Mouse (Mus musculus) lung, embryonic 16.5 days (tissue): Measurements from ENCODE around the gene Ncapg. TPM values are rescaled to one million over a fixed set of nuclear protein-coding genes. Genes with fewer than 3 reads are reported as not detected.
A peak's percentile ranks its signal among the peaks of the same experiment; 100 is the strongest.

Experiments used
- ATAC-seq: fragments of 200-750 bp; cut with Nextera tagmentation; 2 replicates; pipeline ENCODE4 v1.8.0; 2017; ENCODE audit warnings: low read depth, mild to moderate bottlenecking, moderate library complexity
- H3K27ac ChIP-seq: fragments of 300-500 bp; sonication (generic); 2 replicates; pipeline ENCODE4 v1.5.1; 2014; ENCODE audit warnings: mild to moderate bottlenecking, control low read depth, low read length
- H3K27me3 ChIP-seq: fragments of 300-500 bp; sonication (generic); 2 replicates; pipeline ENCODE4 v1.6.1; 2014; ENCODE audit warnings: low read depth, low read length, mixed read lengths; ENCODE audit not compliant: control insufficient read depth, insufficient read depth
- H3K36me3 ChIP-seq: fragments of 300-500 bp; sonication (generic); 2 replicates; pipeline ENCODE4 v1.6.1; 2014; ENCODE audit warnings: low read length; ENCODE audit not compliant: control insufficient read depth, insufficient read depth
- H3K4me1 ChIP-seq: fragments of 300-500 bp; sonication (generic); replicated peaks from 2 replicates; pipeline ENCODE4 v1.6.1; 2014; ENCODE audit warnings: low read length, mixed read lengths; ENCODE audit not compliant: control insufficient read depth, insufficient read depth
- H3K4me2 ChIP-seq: fragments of 300-500 bp; sonication (generic); 2 replicates; pipeline ENCODE4 v1.6.1; 2014; ENCODE audit warnings: low read depth, low read length, control low read depth
- H3K4me3 ChIP-seq: fragments of 300-500 bp; sonication (generic); 2 replicates; pipeline ENCODE4 v1.5.1; 2014; ENCODE audit warnings: mild to moderate bottlenecking, low read length, control low read depth
- H3K9ac ChIP-seq: fragments of 300-500 bp; sonication (generic); 2 replicates; pipeline ENCODE4 v1.6.1; 2014; ENCODE audit warnings: low read length, control low read depth
- H3K9me3 ChIP-seq: fragments of 300-500 bp; sonication (generic); 2 replicates; pipeline ENCODE4 v1.6.1; 2016; ENCODE audit warnings: low read length; ENCODE audit not compliant: control insufficient read depth
- WGBS: fragments of 180-500 bp; shearing (Covaris S2); extraction: QIAGEN DNeasy Blood & Tissue Kit; methylation state at CpG from one replicate; pipeline ENCODE4 v1.1.7; 2014; 5-methylcytosine and 5-hydroxymethylcytosine counted together
- polyA plus RNA-seq: library from polyadenylated mRNA; unstranded; fragments of >200 nt; fragmentation: Nextera tagmentation; extraction: Ambion mirVana; gene quantifications from 2 replicates; pipeline ENCODE4 v1.2.1, GENCODE M21; 2015

Ncapg gene
- polyA plus RNA-seq, 1 experiment from 2014 or later, result 67.1 TPM

GRCm38 (mm10) chr5:45668324-45668723, 1.4 kb upstream of the Ncapg start:
- Histone ChIP-seq H3K36me3 (no peaks in the 10 kb centered on the region), H3K27ac (no peak overlapping the region), H3K4me2 (peak overlapping the region; percentile 80), H3K4me3 (peak overlapping the region; percentile 57; the same call in 1 of the 2 replicates), H3K27me3 (no peaks in the 10 kb centered on the region), H3K9ac (no peak overlapping the region), H3K9me3 (no peaks in the 10 kb centered on the region), H3K4me1 (peaks cover 6% of the 10 kb centered on the region)
- 13% methylated on average over 3 of the region's 3 CpGs for WGBS
- no peak for ATAC-seq

- no peaks in the 10 kb centered on the region for H3K27me3 ChIP-seq
- ATAC-seq, result peak; percentile 3; the same call in 1 of the 2 replicates
- peaks cover 6% of the 10 kb centered on the region for H3K4me1 ChIP-seq
- no peaks in the 10 kb centered on the region for H3K9me3 ChIP-seq
- WGBS, result 1% methylated on average over 3 of the region's 3 CpGs
- H3K4me2 ChIP-seq, result peak overlapping the region; percentile 80
- peak overlapping the region; percentile 57 for H3K4me3 ChIP-seq
- H3K36me3 ChIP-seq, result no peaks in the 10 kb centered on the region
- H3K9ac ChIP-seq, result peak overlapping the region; percentile 85
- peak overlapping the region; percentile 90; the same call in 1 of the 2 replicates for H3K27ac ChIP-seq
These were observed 888 bp upstream of the Ncapg start for GRCm38 (mm10) chr5:45668831-45669230.

GRCm38 (mm10) chr5:45669234-45669597, 503 bp upstream of the Ncapg start:
- H3K9ac ChIP-seq, result peak overlapping the region; percentile 85
- no peaks in the 10 kb centered on the region for H3K27me3 ChIP-seq
- peak overlapping the region; percentile 80 for H3K4me2 ChIP-seq
- H3K4me3 ChIP-seq, result peak overlapping the region; percentile 57
- WGBS, result 0% methylated on average over 27 of the region's 27 CpGs
- H3K9me3 ChIP-seq, result no peaks in the 10 kb centered on the region
- no peaks in the 10 kb centered on the region for H3K36me3 ChIP-seq
- peaks cover 6% of the 10 kb centered on the region for H3K4me1 ChIP-seq
- ATAC-seq, result peak; percentile 55
- H3K27ac ChIP-seq, result peak overlapping the region; percentile 90

GRCm38 (mm10) chr5:45670280-45670670, 556 bp downstream of the Ncapg start:
- peaks cover 6% of the 10 kb centered on the region for H3K4me1 ChIP-seq
- peak overlapping the region; percentile 68 for H3K27ac ChIP-seq
- no peak for ATAC-seq
- no peaks in the 10 kb centered on the region for H3K9me3 ChIP-seq
- H3K4me2 ChIP-seq, result peak overlapping the region; percentile 64
- H3K27me3 ChIP-seq, result no peaks in the 10 kb centered on the region
- peak overlapping the region; percentile 57 for H3K4me3 ChIP-seq
- H3K9ac ChIP-seq, result peak overlapping the region; percentile 81
- H3K36me3 ChIP-seq, result no peaks in the 10 kb centered on the region
- 0% methylated on average over 13 of the region's 13 CpGs for WGBS

DNA sequence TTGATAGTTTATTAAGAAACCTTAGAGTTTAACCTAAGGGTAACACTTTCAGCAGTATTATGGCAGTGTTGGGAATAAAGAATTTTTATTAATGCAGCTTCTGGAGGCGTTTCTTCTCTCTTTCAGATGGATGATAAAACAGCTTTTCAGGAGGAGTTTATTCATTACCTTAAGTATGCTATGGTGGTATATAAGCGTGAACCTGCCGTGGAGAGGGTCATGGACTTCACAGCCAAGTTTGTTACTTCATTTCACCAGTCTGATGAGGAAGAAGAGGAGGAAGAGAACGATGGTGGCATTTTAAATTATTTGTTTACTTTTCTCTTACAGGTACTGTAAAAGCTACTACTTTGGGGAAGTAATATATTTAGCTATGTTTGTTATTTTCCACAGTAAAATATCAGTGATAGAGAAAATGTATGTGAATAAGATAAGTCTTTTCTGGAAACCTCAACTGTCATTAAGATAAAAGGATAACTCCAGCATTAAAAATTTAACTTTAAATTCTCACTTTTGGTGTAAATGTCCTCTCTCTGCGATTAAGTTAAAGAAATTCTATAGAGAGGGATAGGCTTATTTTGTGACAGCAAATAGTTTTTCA, 1.3 kb downstream of the Ncapg start:
- Histone ChIP-seq H3K36me3 (peaks cover 4% of the 10 kb centered on the region; the same call in 1 of the 2 replicates), H3K9ac (0 out of 2 replicates have a peak overlapping the region, but pooled peaks have one; percentile 47), H3K9me3 (no peaks in the 10 kb centered on the region), H3K27me3 (no peaks in the 10 kb centered on the region), H3K4me3 (peak overlapping the region; percentile 40), H3K4me2 (peak overlapping the region; percentile 64), H3K27ac (no peak overlapping the region), H3K4me1 (peaks cover 6% of the 10 kb centered on the region)
- WGBS, result 36% methylated on average over 5 of the region's 5 CpGs
- no peak for ATAC-seq

DNA sequence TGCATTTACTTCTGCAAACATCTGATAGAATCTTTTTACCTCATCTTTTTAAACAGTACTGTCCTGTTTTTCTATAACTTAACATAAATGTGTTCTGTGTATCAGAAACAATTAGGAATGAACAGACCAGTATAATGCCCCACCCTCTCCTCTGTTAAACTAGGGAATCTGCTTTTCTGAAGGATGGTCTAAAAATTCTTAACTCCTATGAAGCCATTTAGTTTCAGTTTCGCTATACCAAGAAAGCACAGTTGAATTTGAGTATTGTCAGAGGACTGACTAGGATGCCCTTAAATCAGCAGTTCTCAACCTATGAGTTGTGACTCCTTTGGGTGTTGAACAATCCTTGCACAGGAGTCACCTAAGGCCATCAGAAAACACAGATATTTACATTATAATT, 5.3 kb downstream of the Ncapg start:
- Histone ChIP-seq H3K9me3 (no peaks in the 10 kb centered on the region), H3K9ac (no peak overlapping the region), H3K27ac (no peak overlapping the region), H3K4me1 (peaks cover 3% of the 10 kb centered on the region), H3K27me3 (no peaks in the 10 kb centered on the region), H3K4me3 (no peak overlapping the region), H3K4me2 (no peak overlapping the region), H3K36me3 (peaks cover 14% of the 10 kb centered on the region)
- no peak for ATAC-seq
- WGBS, result 100% methylated on average over 1 of the region's 1 CpGs

DNA sequence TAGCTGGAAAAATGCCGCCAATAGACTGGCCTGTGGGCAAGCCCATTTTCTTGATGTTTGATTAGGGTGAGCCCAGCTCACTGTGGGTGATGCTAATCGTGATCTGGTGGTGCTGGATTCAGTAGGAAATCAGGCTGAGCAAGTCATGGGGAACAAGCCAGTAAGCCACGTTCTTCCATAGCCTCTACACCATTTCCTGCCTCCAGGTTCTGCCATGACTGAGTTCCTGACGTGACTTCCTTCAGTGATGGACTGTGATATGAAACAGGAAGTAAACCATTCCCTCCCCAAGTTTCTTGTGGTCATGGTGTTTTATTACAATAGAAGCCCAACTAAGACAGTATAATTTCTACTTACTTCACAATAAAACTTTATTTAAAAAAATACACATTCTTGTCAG, 7.9 kb downstream of the Ncapg start:
- H3K27ac ChIP-seq, result no peak overlapping the region
- H3K9ac ChIP-seq, result no peak overlapping the region
- no peak for ATAC-seq
- 65% methylated on average over 4 of the region's 4 CpGs for WGBS
- H3K4me3 ChIP-seq, result no peak overlapping the region
- no peaks in the 10 kb centered on the region for H3K27me3 ChIP-seq
- H3K36me3 ChIP-seq, result peaks cover 21% of the 10 kb centered on the region
- H3K4me2 ChIP-seq, result no peak overlapping the region
- H3K9me3 ChIP-seq, result no peaks in the 10 kb centered on the region
- no peaks in the 10 kb centered on the region for H3K4me1 ChIP-seq

DNA sequence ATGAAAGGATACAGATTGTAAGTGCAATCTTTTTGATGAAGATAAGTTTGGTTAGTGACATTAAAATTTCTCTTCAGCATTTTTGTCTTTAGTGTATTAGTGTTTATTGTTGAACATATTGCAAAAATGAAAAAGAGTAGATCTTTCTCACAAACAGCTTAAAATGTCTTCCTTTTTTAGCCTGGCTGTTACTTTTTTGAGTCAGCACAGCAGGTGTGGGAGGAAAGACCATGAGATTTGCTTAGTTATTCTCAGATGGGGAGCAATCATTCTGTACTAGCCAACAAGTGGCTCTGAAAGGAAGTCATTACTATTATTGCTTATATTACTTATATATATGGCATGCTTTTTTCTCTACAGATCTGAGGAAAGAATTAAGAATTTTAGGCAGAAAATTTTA, 10.2 kb downstream of the Ncapg start:
- peaks cover 21% of the 10 kb centered on the region for H3K36me3 ChIP-seq

GRCm38 (mm10) chr5:45683388-45683787, 13.7 kb downstream of the Ncapg start:
- Histone ChIP-seq H3K4me1 (no peaks in the 10 kb centered on the region), H3K9ac (no peak overlapping the region), H3K9me3 (no peaks in the 10 kb centered on the region), H3K4me2 (no peak overlapping the region), H3K27me3 (no peaks in the 10 kb centered on the region), H3K36me3 (peaks cover 14% of the 10 kb centered on the region), H3K4me3 (no peak overlapping the region), H3K27ac (no peak overlapping the region)
- 96% methylated on average over 1 of the region's 1 CpGs for WGBS
- no peak for ATAC-seq

More for the DNA sequence above, 10.2 kb downstream of the Ncapg start:
- Histone ChIP-seq H3K9ac (no peak overlapping the region), H3K27ac (no peak overlapping the region), H3K4me2 (no peak overlapping the region), H3K9me3 (no peaks in the 10 kb centered on the region), H3K4me1 (no peaks in the 10 kb centered on the region), H3K4me3 (no peak overlapping the region), H3K27me3 (no peaks in the 10 kb centered on the region)
- no peak for ATAC-seq
